Mouse (Mus musculus): ENCODE data around the gene Mad2l2.

The Mad2l2 gene

GRCm38 (mm10) chr4:148130133-148130532, at the start of gene Mad2l2:
TSS of gene Mad2l2 (plus strand) at chr4:148130384.
- no peak for DNase-seq

- DNase-seq: no peak
Measured at GRCm38 (mm10) chr4:148080597-148080973, 49.6 kb upstream of the Mad2l2 start.

- no peak for DNase-seq
Measured at GRCm38 (mm10) chr4:148081201-148081600, 49.0 kb upstream of the Mad2l2 start.

- DNase-seq: peak; percentile 43
Measured at GRCm38 (mm10) chr4:148082257-148083044, 47.7 kb upstream of the Mad2l2 start.

- no peak for DNase-seq
Measured at GRCm38 (mm10) chr4:148083176-148083899, 46.8 kb upstream of the Mad2l2 start.

GRCm38 (mm10) chr4:148084261-148084714, 45.9 kb upstream of the Mad2l2 start:
- no peak for DNase-seq

- no peak for DNase-seq
Measured at GRCm38 (mm10) chr4:148085131-148085906, 44.9 kb upstream of the Mad2l2 start.

- DNase-seq: no peak
Measured at GRCm38 (mm10) chr4:148085907-148086305, 44.3 kb upstream of the Mad2l2 start.

GRCm38 (mm10) chr4:148087091-148087906, 42.9 kb upstream of the Mad2l2 start:
- no peak for DNase-seq

GRCm38 (mm10) chr4:148087907-148088527, 42.2 kb upstream of the Mad2l2 start, which contains the start of gene Agtrap:
TSS of gene Agtrap (minus strand) at chr4:148088031.
- peak; percentile 89 for DNase-seq

- DNase-seq: no peak
Measured at GRCm38 (mm10) chr4:148089166-148089565, 41.0 kb upstream of the Mad2l2 start.

- no peak for DNase-seq
Measured at GRCm38 (mm10) chr4:148091181-148091580, 39.0 kb upstream of the Mad2l2 start.

GRCm38 (mm10) chr4:148092551-148093271, 37.5 kb upstream of the Mad2l2 start:
- no peak for DNase-seq

GRCm38 (mm10) chr4:148094161-148094560, 36.0 kb upstream of the Mad2l2 start:
- no peak for DNase-seq

- no peak for DNase-seq
Measured at GRCm38 (mm10) chr4:148095081-148095480, 35.1 kb upstream of the Mad2l2 start.

- no peak for DNase-seq
Measured at GRCm38 (mm10) chr4:148097936-148098335, 32.2 kb upstream of the Mad2l2 start.

GRCm38 (mm10) chr4:148098666-148099065, 31.5 kb upstream of the Mad2l2 start:
- no peak for DNase-seq

GRCm38 (mm10) chr4:148101801-148102527, 28.2 kb upstream of the Mad2l2 start:
- peak; percentile 58 for DNase-seq

- DNase-seq: no peak
Measured at GRCm38 (mm10) chr4:148104146-148104545, 26.0 kb upstream of the Mad2l2 start.

GRCm38 (mm10) chr4:148107621-148108291, 22.4 kb upstream of the Mad2l2 start:
- DNase-seq: no peak
